Mouse (Mus musculus): ENCODE measurements around the gene Bace1. TPM values are rescaled to one million over a fixed set of nuclear protein-coding genes. Genes with fewer than 3 reads are reported as not detected.

The Bace1 gene
- polyA plus RNA-seq, 1 experiment from 2014 or later = 30.7 TPM

DNA sequence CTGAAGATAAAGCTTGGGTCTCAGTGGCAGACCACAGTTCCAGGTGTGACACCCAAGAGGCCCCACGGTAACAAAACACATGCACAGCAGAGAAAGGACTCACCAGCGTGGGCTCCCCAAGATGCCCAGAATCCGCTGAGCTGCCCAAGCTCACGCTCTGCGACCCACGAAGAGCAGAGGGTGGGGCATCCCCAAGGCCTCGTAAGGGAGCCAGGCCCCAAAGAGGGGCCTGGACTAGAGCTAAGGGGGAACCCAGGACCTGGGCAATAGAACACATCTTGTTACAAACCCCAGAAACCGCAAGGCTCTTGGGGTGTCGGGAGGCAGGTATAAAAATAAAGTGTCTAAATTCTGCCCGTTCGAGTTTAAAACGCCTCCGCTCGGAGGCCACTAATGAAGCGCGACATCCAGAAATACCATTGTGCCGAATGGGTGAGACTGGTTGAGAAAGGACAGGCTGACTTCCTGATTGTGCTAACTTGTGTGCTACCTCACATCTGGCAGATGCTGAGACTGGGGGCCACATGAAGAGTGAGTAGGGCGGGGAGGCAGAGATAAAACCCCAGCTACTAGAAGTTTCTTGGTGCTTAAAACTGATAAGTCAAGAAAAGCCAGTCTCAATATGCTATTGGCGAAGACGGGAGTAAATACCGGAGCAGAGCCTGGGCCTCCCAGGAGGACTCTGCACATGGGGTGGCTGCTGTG, 35.2 kb upstream of the Bace1 start:
- DNase-seq (ENCODE audit: low spot score) = no peak
- Histone ChIP-seq H3K4me3 (ENCODE audit: low read depth, low read length) (no peak overlapping the region), H3K4me2 (ENCODE audit: low read depth, low read length, severe bottlenecking) (no peak overlapping the region), H3K36me3 (ENCODE audit: control insufficient read depth, insufficient read depth, low read length) (no peaks in the 10 kb centered on the region; the same call in 1 of the 2 replicates), H3K9me3 (ENCODE audit: control insufficient read depth, low read length) (no peaks in the 10 kb centered on the region), H3K9ac (ENCODE audit: low read length) (no peak overlapping the region), H3K4me1 (replicated peaks; ENCODE audit: control insufficient read depth, insufficient read depth, low read length) (no peaks in the 10 kb centered on the region; the same call in 1 of the 2 replicates), H3K27me3 (ENCODE audit: control insufficient read depth, insufficient read depth, low read length) (no peaks in the 10 kb centered on the region), H3K27ac (ENCODE audit: low read depth, low read length) (no peak overlapping the region)
- WGBS = 87% methylated on average over 21 of the region's 21 CpGs
- no peak for ATAC-seq (replicated peaks; ENCODE audit: low FRiP score)

DNA sequence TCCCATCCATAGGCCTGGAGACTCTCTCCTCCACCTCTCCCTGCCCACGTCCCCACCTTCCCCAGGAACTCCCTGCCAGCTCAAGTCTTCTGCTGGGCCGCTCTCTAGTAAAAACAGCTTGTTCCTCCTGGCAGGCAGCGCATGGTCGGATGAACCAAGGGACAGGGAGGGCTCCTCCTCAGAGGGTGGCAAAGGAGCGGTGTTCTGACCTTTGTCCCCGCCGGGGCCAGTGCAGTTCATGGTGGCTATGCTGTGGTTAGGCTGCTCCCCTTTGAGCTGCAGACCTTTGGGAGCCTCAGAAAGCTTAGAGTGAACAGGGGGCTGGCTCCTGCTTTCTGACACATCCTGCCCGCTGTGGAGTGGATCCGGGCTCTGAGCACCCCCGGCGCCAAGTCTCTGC, 31.5 kb upstream of the Bace1 start:
- Histone ChIP-seq H3K9me3 (ENCODE audit: control insufficient read depth, low read length) (no peaks in the 10 kb centered on the region), H3K9ac (ENCODE audit: low read length) (no peak overlapping the region), H3K27me3 (ENCODE audit: control insufficient read depth, insufficient read depth, low read length) (no peaks in the 10 kb centered on the region), H3K4me1 (replicated peaks; ENCODE audit: control insufficient read depth, insufficient read depth, low read length) (no peaks in the 10 kb centered on the region), H3K4me3 (ENCODE audit: low read depth, low read length) (no peak overlapping the region), H3K27ac (ENCODE audit: low read depth, low read length) (no peak overlapping the region), H3K4me2 (ENCODE audit: low read depth, low read length, severe bottlenecking) (no peak overlapping the region), H3K36me3 (ENCODE audit: control insufficient read depth, insufficient read depth, low read length) (no peaks in the 10 kb centered on the region; the same call in 1 of the 2 replicates)
- DNase-seq (ENCODE audit: low spot score) (peak; percentile 30), ATAC-seq (replicated peaks; ENCODE audit: low FRiP score) (no peak)
- 94% methylated on average over 11 of the region's 11 CpGs for WGBS

DNA sequence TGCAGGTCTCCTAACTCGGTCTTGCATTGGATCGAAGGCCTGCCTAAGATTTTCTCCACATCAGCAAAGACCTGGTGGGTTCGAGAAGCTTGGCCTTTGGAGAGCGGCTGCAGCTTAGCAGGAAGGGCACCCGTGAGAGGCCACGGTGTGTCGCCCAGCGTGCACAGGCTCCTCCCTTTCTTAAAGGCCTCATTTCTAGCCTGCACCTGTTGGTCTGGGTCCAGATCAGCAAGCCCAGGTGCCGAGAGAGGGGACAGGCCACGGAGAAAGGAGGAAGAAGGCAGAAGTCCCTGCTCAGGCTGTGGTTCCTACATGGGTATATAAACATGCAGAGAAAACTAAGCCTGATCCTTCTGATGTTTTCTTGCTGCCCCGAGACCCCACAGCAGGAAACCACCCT, 31.0 kb upstream of the Bace1 start:
- 90% methylated on average over 11 of the region's 11 CpGs for WGBS

DNA sequence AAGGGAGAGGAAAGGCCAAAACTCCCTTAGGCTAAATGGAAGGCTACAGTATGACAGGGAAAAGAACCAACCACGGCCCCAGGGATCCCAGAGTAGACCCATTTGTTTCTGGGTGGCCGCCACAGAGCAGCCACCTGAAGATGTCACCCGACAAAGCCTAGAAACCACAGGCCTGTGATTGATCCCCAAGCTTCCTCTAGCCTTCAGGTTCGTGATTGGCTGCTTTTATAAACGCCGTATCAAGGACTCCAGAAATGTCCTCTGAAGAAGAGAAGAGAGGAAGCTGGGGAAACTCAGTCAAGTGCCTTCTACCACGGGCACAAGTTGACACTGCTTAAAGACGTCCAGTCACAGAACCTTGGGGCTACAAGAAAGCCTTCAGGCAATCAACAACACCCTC, 30.6 kb upstream of the Bace1 start:
- Histone ChIP-seq H3K27me3 (ENCODE audit: control insufficient read depth, insufficient read depth, low read length) (no peaks in the 10 kb centered on the region), H3K9ac (ENCODE audit: low read length) (no peak overlapping the region), H3K36me3 (ENCODE audit: control insufficient read depth, insufficient read depth, low read length) (no peaks in the 10 kb centered on the region; the same call in 1 of the 2 replicates), H3K4me2 (ENCODE audit: low read depth, low read length, severe bottlenecking) (no peak overlapping the region), H3K4me1 (replicated peaks; ENCODE audit: control insufficient read depth, insufficient read depth, low read length) (no peaks in the 10 kb centered on the region), H3K9me3 (ENCODE audit: control insufficient read depth, low read length) (no peaks in the 10 kb centered on the region), H3K27ac (ENCODE audit: low read depth, low read length) (no peak overlapping the region), H3K4me3 (ENCODE audit: low read depth, low read length) (no peak overlapping the region)
- WGBS = 86% methylated on average over 8 of the region's 8 CpGs
- ATAC-seq (replicated peaks; ENCODE audit: low FRiP score) (no peak), DNase-seq (ENCODE audit: low spot score) (no peak)

More for the DNA sequence above, 31.0 kb upstream of the Bace1 start:
- Histone ChIP-seq H3K27ac (ENCODE audit: low read depth, low read length) (no peak overlapping the region), H3K36me3 (ENCODE audit: control insufficient read depth, insufficient read depth, low read length) (no peaks in the 10 kb centered on the region; the same call in 1 of the 2 replicates), H3K27me3 (ENCODE audit: control insufficient read depth, insufficient read depth, low read length) (no peaks in the 10 kb centered on the region), H3K9ac (ENCODE audit: low read length) (no peak overlapping the region), H3K9me3 (ENCODE audit: control insufficient read depth, low read length) (no peaks in the 10 kb centered on the region), H3K4me2 (ENCODE audit: low read depth, low read length, severe bottlenecking) (no peak overlapping the region), H3K4me1 (replicated peaks; ENCODE audit: control insufficient read depth, insufficient read depth, low read length) (no peaks in the 10 kb centered on the region), H3K4me3 (ENCODE audit: low read depth, low read length) (no peak overlapping the region)
- DNase-seq (ENCODE audit: low spot score) (peak; percentile 30), ATAC-seq (replicated peaks; ENCODE audit: low FRiP score) (no peak)

DNA sequence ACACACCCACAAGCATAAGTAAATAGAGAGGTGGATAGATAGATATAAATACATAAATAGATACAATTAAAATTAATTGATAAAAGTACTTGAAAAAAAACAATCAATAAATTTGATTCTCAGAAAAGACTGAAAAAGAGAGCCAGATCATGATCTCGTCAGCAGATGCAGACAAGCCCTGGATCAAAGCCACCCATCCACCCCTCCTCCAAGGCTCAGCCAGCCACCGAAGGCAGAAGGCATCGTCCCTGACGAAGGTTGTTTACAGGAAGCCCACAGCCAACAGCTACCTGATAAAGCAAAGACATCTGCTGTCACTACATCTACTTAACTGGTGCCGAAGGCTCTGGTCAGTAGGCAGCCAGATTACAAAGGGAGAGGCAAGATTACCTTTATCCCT, 26.4 kb upstream of the Bace1 start:
- 91% methylated on average over 5 of the region's 5 CpGs for WGBS
- Histone ChIP-seq H3K9ac (ENCODE audit: low read length) (no peak overlapping the region), H3K4me1 (replicated peaks; ENCODE audit: control insufficient read depth, insufficient read depth, low read length) (no peaks in the 10 kb centered on the region), H3K27ac (ENCODE audit: low read depth, low read length) (no peak overlapping the region), H3K4me3 (ENCODE audit: low read depth, low read length) (no peak overlapping the region), H3K4me2 (ENCODE audit: low read depth, low read length, severe bottlenecking) (no peak overlapping the region), H3K9me3 (ENCODE audit: control insufficient read depth, low read length) (no peaks in the 10 kb centered on the region), H3K36me3 (ENCODE audit: control insufficient read depth, insufficient read depth, low read length) (no peaks in the 10 kb centered on the region; the same call in 1 of the 2 replicates), H3K27me3 (ENCODE audit: control insufficient read depth, insufficient read depth, low read length) (no peaks in the 10 kb centered on the region)
- no peak for ATAC-seq (replicated peaks; ENCODE audit: low FRiP score)
- no peak for DNase-seq (ENCODE audit: low spot score)

DNA sequence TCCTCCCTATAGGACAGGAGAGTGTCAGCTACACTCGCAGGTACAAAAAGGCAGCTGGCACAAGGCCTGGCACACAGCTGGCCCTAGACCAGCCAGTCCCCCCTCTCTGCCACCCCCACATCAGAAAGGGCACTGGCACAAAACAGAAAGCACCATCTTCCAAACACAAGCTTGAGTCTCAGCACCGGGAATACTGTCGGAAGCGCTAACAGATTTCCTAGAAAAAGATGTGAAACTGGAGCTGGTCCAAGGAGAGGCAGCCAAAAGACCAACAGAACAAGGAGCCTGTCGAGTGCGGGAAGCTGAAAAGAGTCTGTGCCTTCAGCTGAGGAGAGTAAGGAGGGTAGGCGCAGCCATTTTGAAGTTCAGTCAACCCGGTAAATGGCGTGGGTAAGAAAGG, 23.3 kb upstream of the Bace1 start:
- 86% methylated on average over 9 of the region's 9 CpGs for WGBS
- no peaks in the 10 kb centered on the region; the same call in 1 of the 2 replicates for H3K36me3 ChIP-seq (ENCODE audit: control insufficient read depth, insufficient read depth, low read length)
- H3K4me3 ChIP-seq (ENCODE audit: low read depth, low read length) = no peak overlapping the region
- H3K4me1 ChIP-seq (replicated peaks; ENCODE audit: control insufficient read depth, insufficient read depth, low read length) = no peaks in the 10 kb centered on the region
- H3K9ac ChIP-seq (ENCODE audit: low read length) = no peak overlapping the region
- DNase-seq (ENCODE audit: low spot score) (peak; percentile 33), ATAC-seq (replicated peaks; ENCODE audit: low FRiP score) (no peak)
- H3K9me3 ChIP-seq (ENCODE audit: control insufficient read depth, low read length) = no peaks in the 10 kb centered on the region
- H3K4me2 ChIP-seq (ENCODE audit: low read depth, low read length, severe bottlenecking) = no peak overlapping the region
- H3K27me3 ChIP-seq (ENCODE audit: control insufficient read depth, insufficient read depth, low read length) = no peaks in the 10 kb centered on the region
- H3K27ac ChIP-seq (ENCODE audit: low read depth, low read length) = no peak overlapping the region

DNA sequence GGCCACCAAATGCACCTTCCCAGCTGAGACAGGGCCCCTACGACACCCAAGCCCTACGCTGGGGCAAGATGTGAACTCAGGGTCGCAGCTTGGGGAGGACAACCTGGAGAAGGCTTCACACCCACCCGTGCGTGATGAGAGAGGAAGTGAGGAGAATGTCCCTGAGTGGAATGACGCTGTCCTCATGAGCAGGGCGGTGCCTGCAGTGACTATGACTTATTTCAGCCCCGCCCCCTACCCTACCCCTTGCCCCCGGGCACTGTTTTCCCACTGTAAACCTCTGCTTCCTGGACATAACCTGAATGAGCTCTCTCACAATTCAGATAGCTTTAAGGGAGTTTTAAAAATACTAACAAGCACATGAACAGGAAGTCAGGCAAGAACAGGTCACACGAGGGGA, 22.9 kb upstream of the Bace1 start:
- Histone ChIP-seq H3K9me3 (ENCODE audit: control insufficient read depth, low read length) (no peaks in the 10 kb centered on the region), H3K4me2 (ENCODE audit: low read depth, low read length, severe bottlenecking) (no peak overlapping the region), H3K4me1 (replicated peaks; ENCODE audit: control insufficient read depth, insufficient read depth, low read length) (no peaks in the 10 kb centered on the region), H3K27me3 (ENCODE audit: control insufficient read depth, insufficient read depth, low read length) (no peaks in the 10 kb centered on the region), H3K9ac (ENCODE audit: low read length) (no peak overlapping the region), H3K27ac (ENCODE audit: low read depth, low read length) (no peak overlapping the region), H3K4me3 (ENCODE audit: low read depth, low read length) (no peak overlapping the region), H3K36me3 (ENCODE audit: control insufficient read depth, insufficient read depth, low read length) (no peaks in the 10 kb centered on the region; the same call in 1 of the 2 replicates)
- ATAC-seq (replicated peaks; ENCODE audit: low FRiP score) = no peak
- 88% methylated on average over 10 of the region's 10 CpGs for WGBS
- peak; percentile 42 for DNase-seq (ENCODE audit: low spot score)

DNA sequence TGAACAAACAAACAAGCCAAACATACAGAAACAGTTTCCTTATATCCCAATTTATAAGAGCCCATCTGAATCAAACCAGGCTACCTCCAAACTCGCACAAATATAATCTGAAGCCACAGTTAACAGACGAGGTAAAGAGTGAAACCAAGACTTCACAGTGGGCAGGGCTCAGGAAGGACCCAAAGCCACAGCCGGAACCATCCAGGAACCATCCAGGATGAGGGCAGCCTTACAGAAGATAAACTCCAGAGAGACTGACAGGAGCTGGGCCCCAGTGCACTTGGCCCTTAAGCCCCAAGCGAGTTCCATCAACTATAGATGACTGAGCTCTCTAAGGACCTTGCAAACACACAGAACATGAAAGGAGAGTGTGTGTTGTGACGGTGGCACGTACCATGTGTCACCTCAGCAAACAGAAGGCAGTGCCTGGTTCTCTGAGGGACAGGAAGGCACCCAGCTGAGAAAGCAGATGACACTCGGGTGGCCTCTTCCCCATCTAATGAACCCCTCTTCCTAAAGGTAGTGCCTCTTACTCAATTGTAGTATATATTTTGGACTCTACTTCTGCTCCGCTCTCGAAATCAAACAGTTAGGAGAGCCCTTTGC, 19.9 kb upstream of the Bace1 start:
- H3K4me2 ChIP-seq (ENCODE audit: low read depth, low read length, severe bottlenecking) = no peak overlapping the region
- no peaks in the 10 kb centered on the region for H3K9me3 ChIP-seq (ENCODE audit: control insufficient read depth, low read length)
- no peak overlapping the region for H3K4me3 ChIP-seq (ENCODE audit: low read depth, low read length)
- H3K27me3 ChIP-seq (ENCODE audit: control insufficient read depth, insufficient read depth, low read length) = no peaks in the 10 kb centered on the region
- H3K36me3 ChIP-seq (ENCODE audit: control insufficient read depth, insufficient read depth, low read length) = no peaks in the 10 kb centered on the region; the same call in 1 of the 2 replicates
- no peak overlapping the region for H3K27ac ChIP-seq (ENCODE audit: low read depth, low read length)
- H3K9ac ChIP-seq (ENCODE audit: low read length) = no peak overlapping the region
- DNase-seq (ENCODE audit: low spot score) (no peak), ATAC-seq (replicated peaks; ENCODE audit: low FRiP score) (no peak)
- H3K4me1 ChIP-seq (replicated peaks; ENCODE audit: control insufficient read depth, insufficient read depth, low read length) = no peaks in the 10 kb centered on the region
- 87% methylated on average over 9 of the region's 9 CpGs for WGBS
